Mouse (Mus musculus): ENCODE results near the gene Prm2.
"Not testable (repeated sequence)": the region's sequence is repeated elsewhere in the genome, so short reads cannot be mapped to it uniquely, and the experiment has no call there.

Gene Prm2

GRCm38 (mm10) chr16:10810376-10810775 is 14.4 kb upstream of the Prm2 start:
- DNase-seq (ENCODE audit: low spot score), result no peak

- no peak for DNase-seq (ENCODE audit: low spot score)
Measured at GRCm38 (mm10) chr16:10805789-10806527, 10.0 kb upstream of the Prm2 start, which contains the start of gene Prm1. Prm1 (minus strand) TSS chr16:10805839.

- not testable (repeated sequence) for DNase-seq (ENCODE audit: low spot score)
Measured at GRCm38 (mm10) chr16:10802420-10802819, 6.5 kb upstream of the Prm2 start.

GRCm38 (mm10) chr16:10790702-10791101 is 5.2 kb downstream of the Prm2 start, which contains the start of gene Prm3:
Prm3 (minus strand) TSS chr16:10790914.
- DNase-seq (ENCODE audit: low spot score), result no peak

- no peak for DNase-seq (ENCODE audit: low spot score)
Measured at GRCm38 (mm10) chr16:10788866-10789265, 7.1 kb downstream of the Prm2 start.

- DNase-seq (ENCODE audit: low spot score), result peak; percentile 45
Measured at GRCm38 (mm10) chr16:10788271-10788670, 7.7 kb downstream of the Prm2 start, which contains the start of gene Tnp2. Tnp2 (minus strand) TSS chr16:10788660.

GRCm38 (mm10) chr16:10787548-10788058 is 8.3 kb downstream of the Prm2 start:
- DNase-seq (ENCODE audit: low spot score), result no peak

- no peak for DNase-seq (ENCODE audit: low spot score)
Measured at GRCm38 (mm10) chr16:10786782-10787547, 9.0 kb downstream of the Prm2 start.

GRCm38 (mm10) chr16:10786288-10786687 is 9.6 kb downstream of the Prm2 start:
- peak; percentile 87 for DNase-seq (ENCODE audit: low spot score)

GRCm38 (mm10) chr16:10785371-10786231 is 10.3 kb downstream of the Prm2 start, which contains the start of gene Socs1:
Socs1 (minus strand) TSS chr16:10785536.
- peak; percentile 95 for DNase-seq (ENCODE audit: low spot score)

- DNase-seq (ENCODE audit: low spot score), result peak; percentile 97
Measured at GRCm38 (mm10) chr16:10784793-10785370, 11.1 kb downstream of the Prm2 start.

- peak; percentile 63 for DNase-seq (ENCODE audit: low spot score)
Measured at GRCm38 (mm10) chr16:10783883-10784792, 11.8 kb downstream of the Prm2 start.

GRCm38 (mm10) chr16:10783451-10783850 is 12.5 kb downstream of the Prm2 start:
- no peak for DNase-seq (ENCODE audit: low spot score)

- peak; percentile 59 for DNase-seq (ENCODE audit: low spot score)
Measured at GRCm38 (mm10) chr16:10783152-10783434, 12.8 kb downstream of the Prm2 start.

- DNase-seq (ENCODE audit: low spot score), result no peak
Measured at GRCm38 (mm10) chr16:10782377-10783151, 13.4 kb downstream of the Prm2 start.

- DNase-seq (ENCODE audit: low spot score), result peak; percentile 70
Measured at GRCm38 (mm10) chr16:10781862-10782371, 14.0 kb downstream of the Prm2 start.

- DNase-seq (ENCODE audit: low spot score), result no peak
Measured at GRCm38 (mm10) chr16:10780631-10781120, 15.3 kb downstream of the Prm2 start.

- no peak for DNase-seq (ENCODE audit: low spot score)
Measured at GRCm38 (mm10) chr16:10777579-10778160, 18.3 kb downstream of the Prm2 start.

GRCm38 (mm10) chr16:10776322-10776721 is 19.6 kb downstream of the Prm2 start:
- no peak for DNase-seq (ENCODE audit: low spot score)
